Mouse (Mus musculus): ENCODE data around the gene Slc30a1. TPM values are rescaled to one million over a fixed set of nuclear protein-coding genes. Genes with fewer than 3 reads are reported as not detected.

Slc30a1 gene
- polyA plus RNA-seq, 1 experiment: 16.5 TPM

DNA sequence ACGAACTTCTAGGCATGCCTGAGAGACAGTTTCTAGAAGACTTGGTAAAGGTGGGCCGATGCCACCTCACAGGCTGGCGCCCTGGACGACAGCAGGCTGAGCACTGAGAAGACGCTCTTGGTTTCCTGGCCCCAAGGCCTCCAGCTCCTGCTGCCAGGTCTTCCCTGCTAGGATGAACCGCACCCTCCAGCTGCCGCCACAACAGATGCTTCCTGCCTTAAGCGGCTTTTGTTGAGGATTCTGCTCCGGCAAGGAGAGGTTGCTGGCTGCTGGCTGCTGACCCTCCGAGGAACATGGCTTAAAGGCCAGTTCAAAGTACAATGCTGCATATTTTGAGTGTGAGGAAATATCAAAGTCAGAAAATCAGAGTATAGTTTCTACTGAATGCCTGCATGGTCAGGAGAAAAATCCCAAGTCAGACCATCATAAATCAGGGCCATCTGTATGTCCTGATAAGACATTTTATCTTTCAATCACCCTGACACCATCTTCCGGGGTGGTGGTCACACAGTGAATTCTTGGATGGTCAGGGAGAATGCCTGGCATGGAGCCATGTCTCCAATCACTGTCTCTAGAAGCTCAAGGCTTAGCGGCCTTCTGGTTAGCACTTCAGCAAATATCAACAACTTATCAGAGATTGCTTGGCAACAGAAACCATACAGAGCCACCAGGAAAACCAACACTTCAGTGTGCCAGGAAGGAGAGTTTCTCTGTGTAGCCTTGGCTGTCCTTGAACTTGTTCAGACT, 9.6 kb upstream of the Slc30a1 start:
- no peaks in the 10 kb centered on the region for H3K36me3 ChIP-seq (ENCODE audit: control insufficient read depth, insufficient read depth, low read length)
- H3K4me1 ChIP-seq (ENCODE audit: control insufficient read depth, insufficient read depth, insufficient read length, low read length): peaks cover 31% of the 10 kb centered on the region
- no peak overlapping the region for H3K4me3 ChIP-seq (ENCODE audit: low read depth, low read length)
- no peak for TF ChIP-seq CTCF (IDR thresholded peaks at IDR 0.05; ENCODE audit: extremely low read depth, insufficient read length, insufficient replicate concordance, low read depth, low read length)
- TF ChIP-seq POLR2A (IDR thresholded peaks at IDR 0.05; ENCODE audit: low read depth, low read length): no peak
- H3K27ac ChIP-seq (ENCODE audit: insufficient read depth, low read depth, low read length): no peak overlapping the region
- no peaks in the 10 kb centered on the region for H3K27me3 ChIP-seq (ENCODE audit: control insufficient read depth, insufficient read depth, low read length)
- WGBS: 35% methylated on average over 12 of the region's 12 CpGs

DNA sequence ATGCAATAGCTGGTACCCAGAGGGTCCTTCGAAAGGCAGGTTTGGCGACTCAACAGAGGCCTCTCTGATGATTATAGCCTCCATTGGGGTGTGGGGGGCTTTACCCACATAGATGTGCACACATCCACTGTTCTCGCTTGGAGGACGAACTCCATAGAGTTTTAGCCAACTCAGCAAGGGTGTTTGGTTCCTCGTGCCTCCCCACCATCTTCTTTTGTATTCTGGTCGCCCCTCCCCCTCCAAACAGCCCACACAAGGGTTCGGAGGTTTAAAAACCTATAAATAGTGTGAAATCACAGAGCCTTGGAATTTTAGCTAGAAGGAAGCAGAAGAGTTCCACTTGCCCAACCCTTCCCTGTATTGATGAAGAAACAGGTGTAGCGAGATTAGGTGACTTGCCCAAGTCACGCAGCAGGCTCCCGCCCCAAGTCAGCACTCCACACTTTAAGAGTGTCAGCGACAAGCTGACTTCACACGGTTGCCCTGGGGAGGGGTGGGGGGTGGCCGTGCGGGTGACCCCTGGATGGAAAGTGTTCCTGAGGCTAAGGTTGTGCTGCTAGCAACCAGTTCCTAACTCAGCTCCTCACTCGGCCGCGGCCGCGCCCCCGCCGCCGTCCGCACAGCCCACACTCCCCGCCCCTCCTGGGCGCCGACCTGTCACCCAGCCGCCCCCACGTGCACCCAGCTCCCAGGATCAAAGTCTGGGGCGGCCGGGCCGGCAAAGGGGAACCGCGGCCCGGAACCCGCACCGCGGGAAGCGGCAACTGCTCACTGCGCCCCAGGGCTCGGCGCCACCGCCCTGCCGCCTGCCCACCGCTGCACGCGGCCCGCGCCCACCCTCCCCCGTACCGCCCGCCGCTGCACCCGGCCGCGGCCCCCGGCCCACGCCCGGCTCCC, 682 bp upstream of the Slc30a1 start:
- TF ChIP-seq CTCF (IDR thresholded peaks at IDR 0.05; ENCODE audit: extremely low read depth, insufficient read length, insufficient replicate concordance, low read depth, low read length) (no peak), POLR2A (IDR thresholded peaks at IDR 0.05; ENCODE audit: low read depth, low read length) (no peak)
- Histone ChIP-seq H3K27me3 (ENCODE audit: control insufficient read depth, insufficient read depth, low read length) (no peaks in the 10 kb centered on the region), H3K4me1 (ENCODE audit: control insufficient read depth, insufficient read depth, insufficient read length, low read length) (peaks cover 28% of the 10 kb centered on the region), H3K4me3 (ENCODE audit: low read depth, low read length) (peak overlapping the region; percentile 73), H3K36me3 (ENCODE audit: control insufficient read depth, insufficient read depth, low read length) (peaks cover 11% of the 10 kb centered on the region), H3K27ac (ENCODE audit: insufficient read depth, low read depth, low read length) (0 out of 2 replicates have a peak overlapping the region, but pooled peaks have one; percentile 7)
- WGBS: 6% methylated on average over 54 of the region's 58 CpGs

DNA sequence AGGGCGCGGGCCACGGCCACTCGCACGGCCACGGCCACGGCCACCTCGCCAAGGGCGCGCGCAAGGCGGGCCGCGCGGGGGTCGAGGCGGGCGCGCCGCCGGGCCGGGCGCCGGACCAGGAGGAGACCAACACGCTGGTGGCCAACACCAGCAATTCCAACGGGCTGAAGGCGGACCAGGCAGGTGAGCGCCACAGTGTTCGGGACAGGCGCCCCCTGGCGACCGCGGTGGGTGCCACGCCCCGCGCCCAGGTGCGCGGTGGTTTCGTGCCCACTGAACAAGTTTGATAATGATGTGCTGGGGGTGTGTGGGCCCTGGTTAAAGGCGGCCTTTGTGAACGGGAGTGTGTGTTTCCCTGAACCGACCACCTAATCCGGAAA, 854 bp downstream of the Slc30a1 start:
- peaks cover 20% of the 10 kb centered on the region for H3K4me1 ChIP-seq (ENCODE audit: control insufficient read depth, insufficient read depth, insufficient read length, low read length)

DNA sequence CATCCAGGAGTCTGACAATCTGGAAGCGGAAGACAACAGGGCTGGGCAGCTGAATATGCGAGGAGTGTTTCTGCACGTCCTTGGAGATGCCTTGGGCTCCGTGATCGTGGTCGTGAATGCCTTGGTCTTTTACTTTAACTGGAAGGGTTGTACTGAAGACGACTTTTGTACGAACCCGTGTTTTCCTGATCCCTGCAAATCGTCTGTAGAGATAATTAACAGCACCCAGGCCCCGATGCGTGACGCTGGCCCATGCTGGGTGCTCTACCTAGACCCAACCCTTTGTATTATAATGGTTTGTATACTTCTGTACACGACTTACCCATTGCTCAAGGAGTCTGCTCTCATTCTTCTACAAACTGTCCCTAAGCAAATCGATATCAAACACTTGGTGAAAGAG, 2.3 kb downstream of the Slc30a1 start:
- H3K4me1 ChIP-seq (ENCODE audit: control insufficient read depth, insufficient read depth, insufficient read length, low read length): peaks cover 25% of the 10 kb centered on the region
- peaks cover 21% of the 10 kb centered on the region for H3K36me3 ChIP-seq (ENCODE audit: control insufficient read depth, insufficient read depth, low read length)
- H3K27ac ChIP-seq (ENCODE audit: insufficient read depth, low read depth, low read length): no peak overlapping the region
- H3K27me3 ChIP-seq (ENCODE audit: control insufficient read depth, insufficient read depth, low read length): no peaks in the 10 kb centered on the region
- 85% methylated on average over 15 of the region's 15 CpGs for WGBS
- TF ChIP-seq CTCF (IDR thresholded peaks at IDR 0.05; ENCODE audit: extremely low read depth, insufficient read length, insufficient replicate concordance, low read depth, low read length) (no peak), POLR2A (IDR thresholded peaks at IDR 0.05; ENCODE audit: low read depth, low read length) (no peak)
- H3K4me3 ChIP-seq (ENCODE audit: low read depth, low read length): peak overlapping the region; percentile 45

More for the DNA sequence above, 854 bp downstream of the Slc30a1 start:
- Histone ChIP-seq H3K27me3 (ENCODE audit: control insufficient read depth, insufficient read depth, low read length) (no peaks in the 10 kb centered on the region), H3K4me3 (ENCODE audit: low read depth, low read length) (peak overlapping the region; percentile 94), H3K27ac (ENCODE audit: insufficient read depth, low read depth, low read length) (0 out of 2 replicates have a peak overlapping the region, but pooled peaks have one; percentile 84), H3K36me3 (ENCODE audit: control insufficient read depth, insufficient read depth, low read length) (peaks cover 18% of the 10 kb centered on the region)
- TF ChIP-seq CTCF (IDR thresholded peaks at IDR 0.05; ENCODE audit: extremely low read depth, insufficient read length, insufficient replicate concordance, low read depth, low read length) (peak; percentile 91), POLR2A (IDR thresholded peaks at IDR 0.05; ENCODE audit: low read depth, low read length) (no peak)
- under 1% methylated on average over 43 of the region's 43 CpGs for WGBS

DNA sequence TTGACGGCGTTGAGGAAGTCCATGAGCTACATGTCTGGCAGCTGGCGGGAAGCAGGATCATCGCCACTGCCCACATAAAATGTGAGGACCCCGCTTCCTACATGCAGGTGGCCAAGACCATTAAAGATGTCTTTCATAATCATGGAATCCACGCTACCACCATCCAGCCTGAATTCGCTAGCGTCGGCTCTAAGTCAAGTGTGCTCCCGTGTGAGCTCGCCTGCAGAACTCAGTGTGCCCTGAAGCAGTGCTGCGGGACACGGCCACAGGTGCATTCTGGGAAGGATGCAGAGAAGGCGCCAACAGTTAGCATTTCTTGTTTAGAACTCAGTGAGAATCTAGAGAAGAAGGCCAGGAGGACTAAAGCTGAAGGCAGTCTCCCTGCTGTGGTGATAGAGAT, 2.7 kb downstream of the Slc30a1 start:
- TF ChIP-seq POLR2A (IDR thresholded peaks at IDR 0.05; ENCODE audit: low read depth, low read length): no peak
- no peak for TF ChIP-seq CTCF (IDR thresholded peaks at IDR 0.05; ENCODE audit: extremely low read depth, insufficient read length, insufficient replicate concordance, low read depth, low read length)
- Histone ChIP-seq H3K36me3 (ENCODE audit: control insufficient read depth, insufficient read depth, low read length) (peaks cover 22% of the 10 kb centered on the region), H3K4me1 (ENCODE audit: control insufficient read depth, insufficient read depth, insufficient read length, low read length) (peaks cover 28% of the 10 kb centered on the region), H3K27me3 (ENCODE audit: control insufficient read depth, insufficient read depth, low read length) (no peaks in the 10 kb centered on the region), H3K27ac (ENCODE audit: insufficient read depth, low read depth, low read length) (no peak overlapping the region), H3K4me3 (ENCODE audit: low read depth, low read length) (peak overlapping the region; percentile 45)
- 92% methylated on average over 14 of the region's 14 CpGs for whole genome bisulfite sequencing

DNA sequence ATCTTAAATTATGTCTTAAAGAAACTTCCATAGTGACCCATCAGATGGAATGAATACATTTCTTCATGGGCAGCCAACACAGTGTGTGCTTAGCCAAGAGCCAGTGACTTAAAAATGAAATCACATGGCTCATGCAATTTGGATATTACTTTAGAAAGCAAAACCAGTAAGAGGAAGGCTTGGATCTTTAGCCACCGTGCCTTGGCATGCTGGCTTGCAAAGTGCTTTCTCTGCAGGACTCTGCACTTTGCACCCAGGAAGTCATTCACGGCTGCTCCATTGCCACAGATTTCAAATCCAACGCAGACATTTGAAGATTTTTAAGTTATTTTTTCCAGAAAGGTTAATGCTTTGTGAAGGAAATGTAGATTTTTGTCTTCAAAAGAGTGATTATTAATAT, 4.1 kb downstream of the Slc30a1 start:
- H3K27me3 ChIP-seq (ENCODE audit: control insufficient read depth, insufficient read depth, low read length): no peaks in the 10 kb centered on the region
- H3K27ac ChIP-seq (ENCODE audit: insufficient read depth, low read depth, low read length): no peak overlapping the region
- H3K36me3 ChIP-seq (ENCODE audit: control insufficient read depth, insufficient read depth, low read length): peaks cover 22% of the 10 kb centered on the region
- 7% methylated on average over 3 of the region's 3 CpGs for WGBS
- no peak overlapping the region for H3K4me3 ChIP-seq (ENCODE audit: low read depth, low read length)
- H3K4me1 ChIP-seq (ENCODE audit: control insufficient read depth, insufficient read depth, insufficient read length, low read length): peaks cover 34% of the 10 kb centered on the region
- no peak for TF ChIP-seq CTCF (IDR thresholded peaks at IDR 0.05; ENCODE audit: extremely low read depth, insufficient read length, insufficient replicate concordance, low read depth, low read length)
- TF ChIP-seq POLR2A (IDR thresholded peaks at IDR 0.05; ENCODE audit: low read depth, low read length): no peak

Data from small intestine, adult 2 months (tissue).